Mouse (Mus musculus) heart, postnatal 0 days (tissue): Measurements from ENCODE around the gene Rfc4.

Source experiments
- CTCF ChIP-seq: IDR thresholded peaks from 2 replicates; pipeline ENCODE4 v1.5.1; 2016; ENCODE audit warnings: antibody characterized with exemption, control low read depth, low read depth
- EP300 ChIP-seq: IDR thresholded peaks from 2 replicates; pipeline ENCODE4 v1.6.1; 2016; ENCODE audit warnings: antibody characterized with exemption, low read depth

DNA sequence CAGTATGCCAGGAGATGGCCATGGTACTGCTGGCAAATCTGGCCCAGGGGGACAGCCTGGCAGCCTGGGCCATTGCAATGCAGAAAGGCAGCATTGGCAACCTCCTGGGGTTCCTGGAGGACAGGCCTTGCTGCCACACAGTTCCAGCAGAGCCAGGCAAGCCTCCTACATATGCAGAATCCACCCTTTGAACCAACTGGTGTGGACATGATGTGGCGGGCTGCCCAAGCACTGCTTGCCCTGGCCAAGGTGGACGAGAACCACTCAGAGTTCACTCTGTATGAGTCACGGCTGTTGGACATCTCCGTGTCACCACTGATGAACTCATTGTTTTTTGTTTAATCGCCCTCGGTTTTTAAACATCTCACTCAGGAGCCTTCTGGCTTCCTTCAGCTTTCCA, 33.4 kb downstream of the Rfc4 start:
- no peak for TF ChIP-seq EP300
- no peak for TF ChIP-seq CTCF
